Mouse (Mus musculus): ENCODE measurements around the gene C730034F03Rik. TPM values are rescaled to one million over a fixed set of nuclear protein-coding genes. Genes with fewer than 3 reads are reported as not detected.

Gene C730034F03Rik
- total and polyA plus RNA-seq, 3 experiments: 1.0 to 1.2 (median 1.2) TPM

GRCm38 (mm10) chr15:89398146-89398545 is 31.2 kb upstream of the C730034F03Rik start:
- H3K4me1 ChIP-seq (ENCODE audit: control insufficient read depth, insufficient read depth, low read length): peaks cover 3% of the 10 kb centered on the region
- TF ChIP-seq CTCF (IDR thresholded peaks at IDR 0.05): no peak
- no peak for TF ChIP-seq EP300 (IDR thresholded peaks at IDR 0.05; ENCODE audit: insufficient read depth, low read depth, low read length)
- no peak for TF ChIP-seq POLR2A (IDR thresholded peaks at IDR 0.05; ENCODE audit: insufficient read depth, low read depth, low read length)
- H3K9ac ChIP-seq (ENCODE audit: low read depth, low read length): no peak overlapping the region
- H3K36me3 ChIP-seq (ENCODE audit: control insufficient read depth, insufficient read depth, low read length): no peaks in the 10 kb centered on the region
- H3K27ac ChIP-seq: no peak overlapping the region
- H3K4me3 ChIP-seq: no peak overlapping the region
- DNase-seq: no peak
- no peaks in the 10 kb centered on the region for H3K79me2 ChIP-seq (replicated peaks; ENCODE audit: control insufficient read depth, insufficient read depth, low read length)
- no peaks in the 10 kb centered on the region for H3K27me3 ChIP-seq (ENCODE audit: control insufficient read depth, insufficient read depth, low read length)
- WGBS: 86% methylated on average over 2 of the region's 2 CpGs
- intact Hi-C loops (cut with DNase I): no loop called here

GRCm38 (mm10) chr15:89399716-89400115 is 29.7 kb upstream of the C730034F03Rik start:
- H3K79me2 ChIP-seq (replicated peaks; ENCODE audit: control insufficient read depth, insufficient read depth, low read length): no peaks in the 10 kb centered on the region
- no peak overlapping the region for H3K27ac ChIP-seq
- intact Hi-C loops (cut with DNase I): no loop called here
- DNase-seq: no peak
- no peaks in the 10 kb centered on the region for H3K27me3 ChIP-seq (ENCODE audit: control insufficient read depth, insufficient read depth, low read length)
- WGBS: 68% methylated on average over 1 of the region's 1 CpGs
- H3K4me1 ChIP-seq (ENCODE audit: control insufficient read depth, insufficient read depth, low read length): peaks cover 3% of the 10 kb centered on the region
- no peak overlapping the region for H3K9ac ChIP-seq (ENCODE audit: low read depth, low read length)
- H3K4me3 ChIP-seq: no peak overlapping the region
- no peaks in the 10 kb centered on the region for H3K36me3 ChIP-seq (ENCODE audit: control insufficient read depth, insufficient read depth, low read length)
- no peak for TF ChIP-seq POLR2A (IDR thresholded peaks at IDR 0.05; ENCODE audit: insufficient read depth, low read depth, low read length)
- no peak for TF ChIP-seq EP300 (IDR thresholded peaks at IDR 0.05; ENCODE audit: insufficient read depth, low read depth, low read length)
- TF ChIP-seq CTCF (IDR thresholded peaks at IDR 0.05): no peak

GRCm38 (mm10) chr15:89402471-89402870 is 26.9 kb upstream of the C730034F03Rik start:
- Histone ChIP-seq H3K4me1 (ENCODE audit: control insufficient read depth, insufficient read depth, low read length) (peaks cover 3% of the 10 kb centered on the region), H3K9ac (ENCODE audit: low read depth, low read length) (no peak overlapping the region), H3K36me3 (ENCODE audit: control insufficient read depth, insufficient read depth, low read length) (no peaks in the 10 kb centered on the region), H3K27me3 (ENCODE audit: control insufficient read depth, insufficient read depth, low read length) (no peaks in the 10 kb centered on the region), H3K4me3 (no peak overlapping the region), H3K27ac (no peak overlapping the region), H3K79me2 (replicated peaks; ENCODE audit: control insufficient read depth, insufficient read depth, low read length) (no peaks in the 10 kb centered on the region)
- no peak for TF ChIP-seq CTCF (IDR thresholded peaks at IDR 0.05)
- TF ChIP-seq EP300 (IDR thresholded peaks at IDR 0.05; ENCODE audit: insufficient read depth, low read depth, low read length): no peak
- no peak for TF ChIP-seq POLR2A (IDR thresholded peaks at IDR 0.05; ENCODE audit: insufficient read depth, low read depth, low read length)
- DNase-seq: no peak
- intact Hi-C loops (cut with DNase I): no loop called here
- WGBS: 93% methylated on average over 1 of the region's 1 CpGs

GRCm38 (mm10) chr15:89404831-89405623 is 24.4 kb upstream of the C730034F03Rik start:
- Histone ChIP-seq H3K36me3 (ENCODE audit: control insufficient read depth, insufficient read depth, low read length) (no peaks in the 10 kb centered on the region), H3K79me2 (replicated peaks; ENCODE audit: control insufficient read depth, insufficient read depth, low read length) (no peaks in the 10 kb centered on the region), H3K27ac (no peak overlapping the region), H3K9ac (ENCODE audit: low read depth, low read length) (no peak overlapping the region), H3K4me3 (no peak overlapping the region), H3K27me3 (ENCODE audit: control insufficient read depth, insufficient read depth, low read length) (no peaks in the 10 kb centered on the region), H3K4me1 (ENCODE audit: control insufficient read depth, insufficient read depth, low read length) (peaks cover 3% of the 10 kb centered on the region)
- intact Hi-C loops (cut with DNase I): no loop called here
- no peak for DNase-seq
- 71% methylated on average over 10 of the region's 10 CpGs for WGBS
- no peak for TF ChIP-seq POLR2A (IDR thresholded peaks at IDR 0.05; ENCODE audit: insufficient read depth, low read depth, low read length)
- no peak for TF ChIP-seq EP300 (IDR thresholded peaks at IDR 0.05; ENCODE audit: insufficient read depth, low read depth, low read length)
- no peak for TF ChIP-seq CTCF (IDR thresholded peaks at IDR 0.05)

GRCm38 (mm10) chr15:89406691-89407090 is 22.7 kb upstream of the C730034F03Rik start:
- DNase-seq: no peak
- Histone ChIP-seq H3K9ac (ENCODE audit: low read depth, low read length) (no peak overlapping the region), H3K79me2 (replicated peaks; ENCODE audit: control insufficient read depth, insufficient read depth, low read length) (no peaks in the 10 kb centered on the region), H3K36me3 (ENCODE audit: control insufficient read depth, insufficient read depth, low read length) (no peaks in the 10 kb centered on the region), H3K4me3 (no peak overlapping the region), H3K27me3 (ENCODE audit: control insufficient read depth, insufficient read depth, low read length) (no peaks in the 10 kb centered on the region), H3K4me1 (ENCODE audit: control insufficient read depth, insufficient read depth, low read length) (no peaks in the 10 kb centered on the region), H3K27ac (no peak overlapping the region)
- TF ChIP-seq CTCF (IDR thresholded peaks at IDR 0.05) (no peak), POLR2A (IDR thresholded peaks at IDR 0.05; ENCODE audit: insufficient read depth, low read depth, low read length) (no peak), EP300 (IDR thresholded peaks at IDR 0.05; ENCODE audit: insufficient read depth, low read depth, low read length) (no peak)
- intact Hi-C loops (cut with DNase I): no loop called here

- H3K4me3 ChIP-seq: no peak within 1 kb of the TSS
- 77% methylated on average over 24 of the region's 24 CpGs for WGBS
- H3K36me3 ChIP-seq (ENCODE audit: control insufficient read depth, insufficient read depth, low read length): no peaks in the 10 kb centered on the region
- TF ChIP-seq POLR2A (IDR thresholded peaks at IDR 0.05; ENCODE audit: insufficient read depth, low read depth, low read length) (no peak), EP300 (IDR thresholded peaks at IDR 0.05; ENCODE audit: insufficient read depth, low read depth, low read length) (no peak), CTCF (IDR thresholded peaks at IDR 0.05) (no peak)
- no peak within 1 kb of the TSS for H3K27ac ChIP-seq
- H3K79me2 ChIP-seq (replicated peaks; ENCODE audit: control insufficient read depth, insufficient read depth, low read length): no peaks in the 10 kb centered on the region
- H3K27me3 ChIP-seq (ENCODE audit: control insufficient read depth, insufficient read depth, low read length): no peaks in the 10 kb centered on the region
- DNase-seq: no peak
- H3K9ac ChIP-seq (ENCODE audit: low read depth, low read length): no peak within 1 kb of the TSS
- intact Hi-C loops (cut with DNase I): no loop called here
- no peaks in the 10 kb centered on the region for H3K4me1 ChIP-seq (ENCODE audit: control insufficient read depth, insufficient read depth, low read length)
These were observed 19.3 kb upstream of the C730034F03Rik start, which contains the start of gene Syce3 for GRCm38 (mm10) chr15:89410118-89410517. Syce3 (minus strand) TSS chr15:89410503.

All from heart, adult 2 months (tissue).